Comparison of ENCODE assay signal across 17 mouse cellular contexts in genomic region chr5:34466648-34467047, GRCm38 (mm10).
"Had no signal": no experiment of that assay in that cellular context is flagged by ENCODE, and none has a peak within 500 bp of the region (broad histone marks: within the 10 kb centered on the region; RNA-seq: fewer than 3 reads in every experiment).

No protein-coding gene starts in this region.

- H3K4me2 ChIP-seq: kidney, embryonic 15.5 days; limb, embryonic 13.5 days; liver, embryonic 15.5 days; midbrain, embryonic 12.5 days; midbrain, embryonic 15.5 days; neural tube, embryonic 13.5 days; stomach, embryonic 15.5 days had no signal

- H3K4me1 ChIP-seq: kidney, embryonic 15.5 days; limb, embryonic 10.5 days; limb, embryonic 13.5 days; midbrain, embryonic 12.5 days; midbrain, embryonic 15.5 days; neural tube, embryonic 13.5 days; stomach, embryonic 15.5 days had no signal

- H3K4me3 ChIP-seq: kidney, embryonic 15.5 days; limb, embryonic 10.5 days; limb, embryonic 13.5 days; liver, embryonic 15.5 days; midbrain, embryonic 12.5 days; midbrain, embryonic 15.5 days; neural tube, embryonic 13.5 days; stomach, embryonic 15.5 days had no signal

- H3K27ac ChIP-seq: kidney, embryonic 15.5 days; limb, embryonic 10.5 days; limb, embryonic 13.5 days; midbrain, embryonic 12.5 days; midbrain, embryonic 15.5 days; neural tube, embryonic 13.5 days; stomach, embryonic 15.5 days had no signal

- H3K9me3 ChIP-seq: kidney, embryonic 15.5 days; limb, embryonic 10.5 days; limb, embryonic 13.5 days; liver, embryonic 15.5 days; midbrain, embryonic 12.5 days; midbrain, embryonic 15.5 days; neural tube, embryonic 13.5 days; stomach, embryonic 15.5 days had no signal

- H3K9ac ChIP-seq: kidney, embryonic 15.5 days; limb, embryonic 13.5 days; liver, embryonic 15.5 days; midbrain, embryonic 12.5 days; midbrain, embryonic 15.5 days; neural tube, embryonic 13.5 days; stomach, embryonic 15.5 days had no signal

- H3K27me3 ChIP-seq: kidney, embryonic 15.5 days; limb, embryonic 13.5 days; liver, embryonic 15.5 days; midbrain, embryonic 12.5 days; midbrain, embryonic 15.5 days; neural tube, embryonic 13.5 days; stomach, embryonic 15.5 days had no signal

- ATAC-seq: midbrain, embryonic 15.5 days had no signal

- DNase-seq: kidney, adult 8-10 months; kidney, postnatal 36 days; liver; lung, adult 2 months; lung, postnatal 14 days; lung, postnatal 4 days; retina, postnatal 1 day; right cerebral cortex, postnatal 25 days; spleen, adult 18-20 months had no signal
